Mouse (Mus musculus) MEL (cell line): ENCODE data around the gene Hapln1. TPM values are rescaled to one million over a fixed set of nuclear protein-coding genes. Genes with fewer than 3 reads are reported as not detected.

Source experiments
- DNase-seq: peaks from one replicate; pipeline ENCODE4 v3.0.0; 2011; ENCODE audit warnings: low read depth, low spot score
- H3K27ac ChIP-seq: 2 replicates; pipeline ENCODE4 v1.5.1; 2012; ENCODE audit warnings: low read depth, mild to moderate bottlenecking, control low read depth, low read length, moderate library complexity; ENCODE audit not compliant: control insufficient read depth
- H3K27me3 ChIP-seq, 2 experiments: fragments of 150-350 bp in 1 of 2; sonication (generic) in 1 of 2; 2 replicates each; pipeline ENCODE4 v1.6.1; 2012; ENCODE audit warnings: low read length in 2 of 2, mild to moderate bottlenecking in 2 of 2, improper control_type of control experiment in 1 of 2, moderate library complexity in 1 of 2; ENCODE audit not compliant: insufficient read depth in 2 of 2, control insufficient read depth in 1 of 2
- H3K36me3 ChIP-seq, 2 experiments: 2 replicates each; pipeline ENCODE4 v1.6.1; 2012 to 2014; ENCODE audit warnings: low read length in 2 of 2, improper control_type of control experiment in 1 of 2, inconsistent platforms in 1 of 2, mild to moderate bottlenecking in 1 of 2; ENCODE audit not compliant: insufficient read depth in 2 of 2, control insufficient read depth in 1 of 2
- H3K4me1 ChIP-seq, 2 experiments: fragments of 150-350 bp in 1 of 2; sonication (generic) in 1 of 2; 2 replicates each; pipeline ENCODE4 v1.6.1; 2012; ENCODE audit warnings: low read length in 2 of 2, improper control_type of control experiment in 1 of 2, mild to moderate bottlenecking in 1 of 2; ENCODE audit not compliant: insufficient read depth in 2 of 2, control insufficient read depth in 1 of 2
- H3K4me3 ChIP-seq, 2 experiments: fragments of 150-350 bp in 1 of 2; sonication (generic) in 1 of 2; 2 replicates each; pipeline ENCODE4 v1.5.1; 2012; ENCODE audit warnings: low read depth in 2 of 2, low read length in 2 of 2, mild to moderate bottlenecking in 2 of 2, moderate library complexity in 2 of 2, control low read depth in 1 of 2, improper control_type of control experiment in 1 of 2; ENCODE audit not compliant: control insufficient read depth in 1 of 2, insufficient read depth in 1 of 2
- H3K79me2 ChIP-seq: 2 replicates; pipeline ENCODE4 v1.6.1; 2012; ENCODE audit warnings: mild to moderate bottlenecking, low read length, moderate library complexity; ENCODE audit not compliant: control insufficient read depth, poor library complexity, insufficient read depth
- H3K9ac ChIP-seq: 2 replicates; pipeline ENCODE4 v1.6.1; 2012; ENCODE audit warnings: low read depth, mild to moderate bottlenecking, control low read depth, low read length, moderate library complexity; ENCODE audit not compliant: control insufficient read depth, poor library complexity, severe bottlenecking
- H3K9me3 ChIP-seq: fragments of 150-350 bp; sonication (generic); replicated peaks from 2 replicates; pipeline ENCODE4 v1.6.1; 2012; ENCODE audit warnings: mild to moderate bottlenecking, low read length, improper control_type of control experiment, moderate library complexity; ENCODE audit not compliant: insufficient read depth
- BHLHE40 ChIP-seq: IDR thresholded peaks from 2 replicates; pipeline ENCODE4 v1.6.1; 2012; ENCODE audit warnings: low read depth, mild to moderate bottlenecking, inconsistent platforms, low read length, improper control_type of control experiment, borderline replicate concordance
- CHD1 ChIP-seq: IDR thresholded peaks from 2 replicates; pipeline ENCODE4 v1.6.1; 2012; ENCODE audit warnings: low read depth, mild to moderate bottlenecking, inconsistent platforms, low read length, improper control_type of control experiment
- CHD2 ChIP-seq: IDR thresholded peaks from 2 replicates; pipeline ENCODE4 v1.6.1; 2011; ENCODE audit warnings: low read length, improper control_type of control experiment
- CTCF ChIP-seq, 3 experiments: IDR thresholded peaks in 2 of 3; conservative IDR thresholded peaks in 1 of 3; 2 replicates each; pipeline ENCODE4 v1.5.1; 2011 to 2012; ENCODE audit warnings: low read length in 3 of 3, low read depth in 2 of 3, mild to moderate bottlenecking in 2 of 3, improper control_type of control experiment in 1 of 3, inconsistent platforms in 1 of 3, mixed read lengths in 1 of 3, moderate library complexity in 1 of 3; ENCODE audit not compliant: control insufficient read depth in 1 of 3, insufficient read depth in 1 of 3, poor library complexity in 1 of 3, severe bottlenecking in 1 of 3
- E2F4 ChIP-seq: IDR thresholded peaks from 2 replicates; pipeline ENCODE4 v1.6.1; 2011; ENCODE audit warnings: low read depth, low read length, improper control_type of control experiment, borderline replicate concordance
- ELF1 ChIP-seq: IDR thresholded peaks from 2 replicates; pipeline ENCODE4 v1.6.1; 2014; ENCODE audit warnings: low read depth, mild to moderate bottlenecking, inconsistent platforms, low read length, improper control_type of control experiment, moderate library complexity
- GABPA ChIP-seq: IDR thresholded peaks from 2 replicates; pipeline ENCODE4 v1.6.1; 2012; ENCODE audit warnings: low read depth, mild to moderate bottlenecking, inconsistent platforms, low read length, improper control_type of control experiment, moderate library complexity
- HCFC1 ChIP-seq: IDR thresholded peaks from 2 replicates; pipeline ENCODE4 v1.6.1; 2012; ENCODE audit warnings: low read depth, mild to moderate bottlenecking, inconsistent platforms, low read length, improper control_type of control experiment, moderate library complexity
- KAT2A ChIP-seq: conservative IDR thresholded peaks from 2 replicates; pipeline ENCODE4 v1.6.1; 2012; ENCODE audit warnings: low read depth, low read length, improper control_type of control experiment, inconsistent platforms
- MAFK ChIP-seq: IDR thresholded peaks from 2 replicates; pipeline ENCODE4 v1.6.1; 2011; ENCODE audit warnings: low read depth, mild to moderate bottlenecking, low read length, improper control_type of control experiment, borderline replicate concordance
- MEF2A ChIP-seq: IDR thresholded peaks from 2 replicates; pipeline ENCODE4 v1.6.1; 2014; ENCODE audit warnings: low read depth, mild to moderate bottlenecking, inconsistent platforms, low read length, improper control_type of control experiment; ENCODE audit not compliant: poor library complexity, insufficient replicate concordance, severe bottlenecking; ENCODE audit errors: extremely low read depth
- MYC ChIP-seq: IDR thresholded peaks from 2 replicates; pipeline ENCODE4 v1.6.1; 2011; ENCODE audit warnings: low read depth, mild to moderate bottlenecking, low read length, improper control_type of control experiment, moderate library complexity
- POLR2AphosphoS2 ChIP-seq: IDR thresholded peaks from 2 replicates; pipeline ENCODE4 v1.6.1; 2011; ENCODE audit warnings: low read length, improper control_type of control experiment
- RAD21 ChIP-seq: IDR thresholded peaks from 2 replicates; pipeline ENCODE4 v1.6.1; 2011; ENCODE audit warnings: mild to moderate bottlenecking, low read depth, low read length, improper control_type of control experiment
- TBP ChIP-seq: IDR thresholded peaks from 2 replicates; pipeline ENCODE4 v1.8.0; 2011; ENCODE audit warnings: low read depth, low read length, improper control_type of control experiment
- USF2 ChIP-seq, 2 experiments: IDR thresholded peaks; 2 replicates each; pipeline ENCODE4 v1.6.1; 2011 to 2012; ENCODE audit warnings: improper control_type of control experiment in 2 of 2, low read length in 2 of 2, borderline replicate concordance in 1 of 2, inconsistent platforms in 1 of 2, low read depth in 1 of 2, mild to moderate bottlenecking in 1 of 2; ENCODE audit not compliant: insufficient read depth in 1 of 2
- ZKSCAN1 ChIP-seq: IDR thresholded peaks from 2 replicates; pipeline ENCODE4 v1.6.1; 2012; ENCODE audit warnings: low read depth, mild to moderate bottlenecking, inconsistent platforms, low read length, improper control_type of control experiment, moderate library complexity
- ZMIZ1 ChIP-seq: IDR thresholded peaks from 2 replicates; pipeline ENCODE4 v1.6.1; 2012; ENCODE audit warnings: low read depth, mild to moderate bottlenecking, inconsistent platforms, low read length, improper control_type of control experiment, moderate library complexity
- ZNF384 ChIP-seq: IDR thresholded peaks from 2 replicates; pipeline ENCODE4 v1.6.1; 2012; ENCODE audit warnings: low read depth, mild to moderate bottlenecking, inconsistent platforms, low read length, improper control_type of control experiment
- polyA plus RNA-seq, 2 experiments: library from polyadenylated mRNA; stranded (reverse) in 1 of 2; unstranded in 1 of 2; fragments of >175 nt in 1 of 2; fragments of >200 nt in 1 of 2; gene quantifications; 2 replicates each; pipeline versions ENCODE4 v1.2.1 to v1.2.4; 2012; ENCODE audit warnings: low replicate concordance in 2 of 2, low read depth in 1 of 2; ENCODE audit not compliant: insufficient read length in 2 of 2, insufficient read depth in 1 of 2, missing spikeins in 1 of 2
- total RNA-seq: library from RNA; depleted of rRNA; stranded (reverse); fragments of 300-350 nt; gene quantifications from 2 replicates; pipeline ENCODE4 v1.2.3, GENCODE M21; 2012

Hapln1 gene
- total and polyA plus RNA-seq, 3 experiments, result not detected

- no peak for TF ChIP-seq ELF1
- TF ChIP-seq GABPA, result no peak
- TF ChIP-seq, all 39 proteins: peak for 0
- H3K9ac ChIP-seq, result no peak overlapping the region
- H3K9me3 ChIP-seq, result no peaks in the 10 kb centered on the region
- no peak overlapping the region for H3K4me3 ChIP-seq
- H3K4me1 ChIP-seq, result no peaks in the 10 kb centered on the region; a peak in 1 of 4 replicates
- no peaks in the 10 kb centered on the region for H3K27me3 ChIP-seq
- no peak for DNase-seq
- H3K27ac ChIP-seq, result no peak overlapping the region
- H3K36me3 ChIP-seq, result no peaks in the 10 kb centered on the region
- H3K79me2 ChIP-seq, result no peaks in the 10 kb centered on the region
Observed at GRCm38 (mm10) chr13:89493678-89494077, 45.9 kb upstream of the Hapln1 start.

- Histone ChIP-seq H3K9me3 (no peaks in the 10 kb centered on the region), H3K27me3 (no peaks in the 10 kb centered on the region), H3K79me2 (no peaks in the 10 kb centered on the region), H3K27ac (no peak overlapping the region), H3K4me3 (no peak overlapping the region), H3K9ac (no peak overlapping the region), H3K4me1 (no peaks in the 10 kb centered on the region; a peak in 1 of 4 replicates), H3K36me3 (no peaks in the 10 kb centered on the region)
- TF ChIP-seq GABPA, result no peak
- no peak for TF ChIP-seq USF2 (IDR thresholded peaks at IDR 0.05; ENCODE audit: borderline replicate concordance in 1 of 2, insufficient read depth in 1 of 2, low read depth in 1 of 2, low read length in 2 of 2)
- no peak for TF ChIP-seq ZNF384
- TF ChIP-seq POLR2AphosphoS2, result no peak
- TF ChIP-seq ZKSCAN1, result no peak
- DNase-seq, result no peak
Observed at GRCm38 (mm10) chr13:89496569-89496968, 43.0 kb upstream of the Hapln1 start.

GRCm38 (mm10) chr13:89499419-89499818 is 40.2 kb upstream of the Hapln1 start:
- Histone ChIP-seq H3K79me2 (no peaks in the 10 kb centered on the region), H3K36me3 (no peaks in the 10 kb centered on the region), H3K9me3 (no peaks in the 10 kb centered on the region), H3K9ac (no peak overlapping the region), H3K4me3 (no peak overlapping the region), H3K27ac (no peak overlapping the region), H3K4me1 (no peaks in the 10 kb centered on the region), H3K27me3 (no peaks in the 10 kb centered on the region)
- no peak for TF ChIP-seq MYC
- peak; percentile 21 for TF ChIP-seq RAD21
- no peak for DNase-seq

GRCm38 (mm10) chr13:89521507-89521908 is 18.1 kb upstream of the Hapln1 start:
- H3K36me3 ChIP-seq, result no peaks in the 10 kb centered on the region
- no peak overlapping the region for H3K27ac ChIP-seq
- DNase-seq, result no peak
- H3K9me3 ChIP-seq, result no peaks in the 10 kb centered on the region
- H3K4me3 ChIP-seq, result no peak overlapping the region
- H3K4me1 ChIP-seq, result no peaks in the 10 kb centered on the region
- TF ChIP-seq CHD1, result no peak
- TF ChIP-seq BHLHE40, result no peak
- TF ChIP-seq E2F4, result no peak
- TF ChIP-seq GABPA, result no peak
- no peak for TF ChIP-seq TBP
- TF ChIP-seq ZMIZ1, result no peak
- no peak for TF ChIP-seq ZNF384
- no peak for TF ChIP-seq ELF1
- no peak for TF ChIP-seq HCFC1
- no peak for TF ChIP-seq KAT2A
- TF ChIP-seq USF2 (IDR thresholded peaks at IDR 0.05; ENCODE audit: borderline replicate concordance in 1 of 2, insufficient read depth in 1 of 2, low read depth in 1 of 2, low read length in 2 of 2), result no peak
- no peak for TF ChIP-seq MAFK
- no peak for TF ChIP-seq CHD2
- no peak for TF ChIP-seq CTCF (IDR thresholded peaks at IDR 0.05 in 2 of 3, conservative IDR thresholded peaks at IDR 0.05 in 1 of 3; ENCODE audit: control insufficient read depth in 1 of 3, insufficient read depth in 1 of 3, low read depth in 2 of 3, low read length in 3 of 3, poor library complexity in 1 of 3, severe bottlenecking in 1 of 3)
- TF ChIP-seq RAD21, result no peak
- no peak for TF ChIP-seq MEF2A
- no peaks in the 10 kb centered on the region for H3K79me2 ChIP-seq
- no peak overlapping the region for H3K9ac ChIP-seq
- no peaks in the 10 kb centered on the region for H3K27me3 ChIP-seq
